8 mouse cellular contexts compared by ENCODE assay signal in genomic region chr16:36072410-36073011, GRCm38 (mm10). TPM values are rescaled to one million over a fixed set of nuclear protein-coding genes. Genes with fewer than 3 reads are reported as not detected.
DNase-seq lines count a peak whose midpoint lies in the region; ATAC-seq lines count a peak whose summit lies in the region.
"Had no signal": no experiment of that assay in that cellular context is flagged by ENCODE, and none has a peak within 500 bp of the region (broad histone marks: within the 10 kb centered on the region; RNA-seq: fewer than 3 reads in every experiment).

No protein-coding gene starts in this region.

- no peaks in the 10 kb centered on the region for H3K27me3 ChIP-seq in megakaryocyte, embryonic 14.5 days (replicated peaks)
- no peaks in the 10 kb centered on the region for H3K27me3 ChIP-seq in forebrain, embryonic 13.5 days
- H3K27me3 ChIP-seq in limb, embryonic 15.5 days: no peaks in the 10 kb centered on the region
- no peaks in the 10 kb centered on the region for H3K27me3 ChIP-seq in stomach, embryonic 14.5 days (ENCODE audit: control insufficient read depth, insufficient read depth, low read length)

- H3K4me1 ChIP-seq in megakaryocyte, embryonic 14.5 days: peaks cover 50% of the 10 kb centered on the region
- peaks cover 28% of the 10 kb centered on the region for H3K4me1 ChIP-seq in forebrain, embryonic 13.5 days
- peaks cover 19% of the 10 kb centered on the region for H3K4me1 ChIP-seq in limb, embryonic 15.5 days
- H3K4me1 ChIP-seq in stomach, embryonic 14.5 days (ENCODE audit: control insufficient read depth, insufficient read depth, low read length): peaks cover 24% of the 10 kb centered on the region

- peak overlapping the region; percentile 98; the same call in 1 of the 2 replicates for H3K27ac ChIP-seq in forebrain, embryonic 13.5 days
- peak overlapping the region; percentile 100 for H3K27ac ChIP-seq in limb, embryonic 15.5 days
- H3K27ac ChIP-seq in stomach, embryonic 14.5 days (ENCODE audit: low read length): peak overlapping the region; percentile 99; the same call in 1 of the 2 replicates

- H3K36me3 ChIP-seq in megakaryocyte, embryonic 14.5 days (replicated peaks; ENCODE audit: low read length): peaks cover 38% of the 10 kb centered on the region
- no peaks in the 10 kb centered on the region for H3K36me3 ChIP-seq in forebrain, embryonic 13.5 days (ENCODE audit: poor library complexity, severe bottlenecking)
- H3K36me3 ChIP-seq in limb, embryonic 15.5 days: peaks cover 5% of the 10 kb centered on the region; the same call in 1 of the 2 replicates
- H3K36me3 ChIP-seq in stomach, embryonic 14.5 days (ENCODE audit: control insufficient read depth, insufficient read depth, low read length): no peaks in the 10 kb centered on the region

- H3K4me2 ChIP-seq in forebrain, embryonic 13.5 days: peak overlapping the region; percentile 84
- H3K4me2 ChIP-seq in limb, embryonic 15.5 days: peak overlapping the region; percentile 54
- peak overlapping the region; percentile 55 for H3K4me2 ChIP-seq in stomach, embryonic 14.5 days (replicated peaks; ENCODE audit: low read depth, low read length)

- H3K9ac ChIP-seq in forebrain, embryonic 13.5 days: peak overlapping the region; percentile 82
- H3K9ac ChIP-seq in limb, embryonic 15.5 days: peak overlapping the region; percentile 82
- peak overlapping the region; percentile 83 for H3K9ac ChIP-seq in stomach, embryonic 14.5 days (replicated peaks; ENCODE audit: low read depth, low read length)

- WGBS in forebrain, embryonic 13.5 days: 29% methylated on average over 8 of the region's 8 CpGs
- 27% methylated on average over 8 of the region's 8 CpGs for WGBS in limb, embryonic 15.5 days
- 25% methylated on average over 8 of the region's 8 CpGs for WGBS in stomach, embryonic 14.5 days

- peak overlapping the region; percentile 99 for H3K4me3 ChIP-seq in megakaryocyte, embryonic 14.5 days (replicated peaks)
- H3K4me3 ChIP-seq in forebrain, embryonic 13.5 days: peak overlapping the region; percentile 78
- peak overlapping the region; percentile 86 for H3K4me3 ChIP-seq in limb, embryonic 15.5 days
- peak overlapping the region; percentile 84 for H3K4me3 ChIP-seq in stomach, embryonic 14.5 days (ENCODE audit: low read depth, low read length)

- DNase-seq in urinary bladder, postnatal 14 days (ENCODE audit: low spot score): no peak

- no peak for ATAC-seq in megakaryocyte, adult 5-6 weeks (ENCODE audit: poor library complexity, severe bottlenecking)
- no peak for ATAC-seq in forebrain, embryonic 13.5 days
- no peak for ATAC-seq in limb, embryonic 15.5 days (ENCODE audit: insufficient number of reproducible peaks, low FRiP score, low TSS enrichment, low read depth)
- no peak for ATAC-seq in stomach, embryonic 14.5 days (ENCODE audit: insufficient number of reproducible peaks, insufficient read depth, low FRiP score, low read depth)
- ATAC-seq in frontal cortex, adult (ENCODE audit: low TSS enrichment): no peak

- no peaks in the 10 kb centered on the region for H3K9me3 ChIP-seq in megakaryocyte, embryonic 14.5 days
- no peaks in the 10 kb centered on the region for H3K9me3 ChIP-seq in forebrain, embryonic 13.5 days (replicated peaks)
- H3K9me3 ChIP-seq in limb, embryonic 15.5 days: no peaks in the 10 kb centered on the region
- H3K9me3 ChIP-seq in stomach, embryonic 14.5 days (ENCODE audit: control insufficient read depth, low read depth, low read length): no peaks in the 10 kb centered on the region

RNA-seq across cellular contexts. Expression of gene Ccdc58, which starts 1.0 kb away (rescaled TPM):
- polyA plus RNA-seq in megakaryocyte, embryonic 14.5 days (2012; ENCODE audit: insufficient read depth, low replicate concordance): 2.3 and 7.6 TPM in 2 replicates
- total RNA-seq in megakaryocyte, adult 5-6 weeks (2015): 24.1 and 29.0 TPM in 2 replicates
- total RNA-seq in megakaryocyte, adult 5-6 weeks (2017): 26.9 and 31.5 TPM in 2 replicates
- 53.9 and 59.7 TPM in 2 replicates for polyA plus RNA-seq in forebrain, embryonic 13.5 days (2015; fragmentation: Nextera tagmentation; extraction: Ambion mirVana)
- 80.8 and 85.0 TPM in 2 replicates for polyA plus RNA-seq in limb, embryonic 15.5 days (2015; fragmentation: Nextera tagmentation; extraction: Ambion mirVana)
- polyA plus RNA-seq in stomach, embryonic 14.5 days (2014; fragmentation: Nextera tagmentation; extraction: Ambion mirVana): 71.0 and 85.7 TPM in 2 replicates

RNA-seq across cellular contexts. Expression of gene Fam162a, which starts 1.1 kb away (rescaled TPM):
- 3.7 and 230 TPM in 2 replicates for polyA plus RNA-seq in megakaryocyte, embryonic 14.5 days (2012; ENCODE audit: insufficient read depth, low replicate concordance)
- 42.3 and 54.9 TPM in 2 replicates for total RNA-seq in megakaryocyte, adult 5-6 weeks (2015)
- 32.4 and 33.1 TPM in 2 replicates for total RNA-seq in megakaryocyte, adult 5-6 weeks (2017)
- polyA plus RNA-seq in forebrain, embryonic 13.5 days (2015; fragmentation: Nextera tagmentation; extraction: Ambion mirVana): 237 and 242 TPM in 2 replicates
- polyA plus RNA-seq in limb, embryonic 15.5 days (2015; fragmentation: Nextera tagmentation; extraction: Ambion mirVana): 729 and 794 TPM in 2 replicates
- polyA plus RNA-seq in stomach, embryonic 14.5 days (2014; fragmentation: Nextera tagmentation; extraction: Ambion mirVana): 395 and 400 TPM in 2 replicates

RNA-seq across cellular contexts. Expression of gene Wdr5b, which starts 31.5 kb away (rescaled TPM):
- polyA plus RNA-seq in megakaryocyte, embryonic 14.5 days (2012; ENCODE audit: insufficient read depth, low replicate concordance): 0.61 and 0.82 TPM in 2 replicates
- total RNA-seq in megakaryocyte, adult 5-6 weeks (2015): 5.5 and 6.9 TPM in 2 replicates
- total RNA-seq in megakaryocyte, adult 5-6 weeks (2017): 11.7 and 12.0 TPM in 2 replicates
- 13.1 and 13.3 TPM in 2 replicates for polyA plus RNA-seq in forebrain, embryonic 13.5 days (2015; fragmentation: Nextera tagmentation; extraction: Ambion mirVana)
- polyA plus RNA-seq in limb, embryonic 15.5 days (2015; fragmentation: Nextera tagmentation; extraction: Ambion mirVana): 9.7 and 10.6 TPM in 2 replicates
- polyA plus RNA-seq in stomach, embryonic 14.5 days (2014; fragmentation: Nextera tagmentation; extraction: Ambion mirVana): 10.4 and 11.9 TPM in 2 replicates

RNA-seq across cellular contexts. Expression of gene Csta1, which starts 58.5 kb away (rescaled TPM):
- not detected in 2 replicates for polyA plus RNA-seq in megakaryocyte, embryonic 14.5 days (2012; ENCODE audit: insufficient read depth, low replicate concordance)
- total RNA-seq in megakaryocyte, adult 5-6 weeks (2015): not detected in 2 replicates
- total RNA-seq in megakaryocyte, adult 5-6 weeks (2017): not detected in 2 replicates
- polyA plus RNA-seq in forebrain, embryonic 13.5 days (2015; fragmentation: Nextera tagmentation; extraction: Ambion mirVana): not detected in 2 replicates
- 11.5 and 12.5 TPM in 2 replicates for polyA plus RNA-seq in limb, embryonic 15.5 days (2015; fragmentation: Nextera tagmentation; extraction: Ambion mirVana)
- polyA plus RNA-seq in stomach, embryonic 14.5 days (2014; fragmentation: Nextera tagmentation; extraction: Ambion mirVana): 0.25 TPM in 2 replicates
- total RNA-seq: layer of hippocampus, postnatal 10 days had no signal
